Mouse (Mus musculus) MEL (cell line): ENCODE measurements around the gene Nkd1. TPM values are rescaled to one million over a fixed set of nuclear protein-coding genes. Genes with fewer than 3 reads are reported as not detected.

ENCODE experiments used
- DNase-seq: peaks from one replicate; pipeline ENCODE4 v3.0.0; 2011; ENCODE audit warnings: low read depth, low spot score
- H3K27ac ChIP-seq: 2 replicates; pipeline ENCODE4 v1.5.1; 2012; ENCODE audit warnings: low read depth, mild to moderate bottlenecking, control low read depth, low read length, moderate library complexity; ENCODE audit not compliant: control insufficient read depth
- H3K27me3 ChIP-seq, 2 experiments: fragments of 150-350 bp in 1 of 2; sonication (generic) in 1 of 2; 2 replicates each; pipeline ENCODE4 v1.6.1; 2012; ENCODE audit warnings: low read length in 2 of 2, mild to moderate bottlenecking in 2 of 2, improper control_type of control experiment in 1 of 2, moderate library complexity in 1 of 2; ENCODE audit not compliant: insufficient read depth in 2 of 2, control insufficient read depth in 1 of 2
- H3K36me3 ChIP-seq, 2 experiments: 2 replicates each; pipeline ENCODE4 v1.6.1; 2012 to 2014; ENCODE audit warnings: low read length in 2 of 2, improper control_type of control experiment in 1 of 2, inconsistent platforms in 1 of 2, mild to moderate bottlenecking in 1 of 2; ENCODE audit not compliant: insufficient read depth in 2 of 2, control insufficient read depth in 1 of 2
- H3K4me1 ChIP-seq, 2 experiments: fragments of 150-350 bp in 1 of 2; sonication (generic) in 1 of 2; 2 replicates each; pipeline ENCODE4 v1.6.1; 2012; ENCODE audit warnings: low read length in 2 of 2, improper control_type of control experiment in 1 of 2, mild to moderate bottlenecking in 1 of 2; ENCODE audit not compliant: insufficient read depth in 2 of 2, control insufficient read depth in 1 of 2
- H3K4me3 ChIP-seq, 2 experiments: fragments of 150-350 bp in 1 of 2; sonication (generic) in 1 of 2; 2 replicates each; pipeline ENCODE4 v1.5.1; 2012; ENCODE audit warnings: low read depth in 2 of 2, low read length in 2 of 2, mild to moderate bottlenecking in 2 of 2, moderate library complexity in 2 of 2, control low read depth in 1 of 2, improper control_type of control experiment in 1 of 2; ENCODE audit not compliant: control insufficient read depth in 1 of 2, insufficient read depth in 1 of 2
- H3K79me2 ChIP-seq: 2 replicates; pipeline ENCODE4 v1.6.1; 2012; ENCODE audit warnings: mild to moderate bottlenecking, low read length, moderate library complexity; ENCODE audit not compliant: control insufficient read depth, poor library complexity, insufficient read depth
- H3K9ac ChIP-seq: 2 replicates; pipeline ENCODE4 v1.6.1; 2012; ENCODE audit warnings: low read depth, mild to moderate bottlenecking, control low read depth, low read length, moderate library complexity; ENCODE audit not compliant: control insufficient read depth, poor library complexity, severe bottlenecking
- H3K9me3 ChIP-seq: fragments of 150-350 bp; sonication (generic); replicated peaks from 2 replicates; pipeline ENCODE4 v1.6.1; 2012; ENCODE audit warnings: mild to moderate bottlenecking, low read length, improper control_type of control experiment, moderate library complexity; ENCODE audit not compliant: insufficient read depth
- BHLHE40 ChIP-seq: IDR thresholded peaks from 2 replicates; pipeline ENCODE4 v1.6.1; 2012; ENCODE audit warnings: low read depth, mild to moderate bottlenecking, inconsistent platforms, low read length, improper control_type of control experiment, borderline replicate concordance
- CHD1 ChIP-seq: IDR thresholded peaks from 2 replicates; pipeline ENCODE4 v1.6.1; 2012; ENCODE audit warnings: low read depth, mild to moderate bottlenecking, inconsistent platforms, low read length, improper control_type of control experiment
- CHD2 ChIP-seq: IDR thresholded peaks from 2 replicates; pipeline ENCODE4 v1.6.1; 2011; ENCODE audit warnings: low read length, improper control_type of control experiment
- ETS1 ChIP-seq: IDR thresholded peaks from 2 replicates; pipeline ENCODE4 v1.6.1; 2012; ENCODE audit warnings: low read depth, mild to moderate bottlenecking, inconsistent platforms, low read length, improper control_type of control experiment, moderate library complexity
- GABPA ChIP-seq: IDR thresholded peaks from 2 replicates; pipeline ENCODE4 v1.6.1; 2012; ENCODE audit warnings: low read depth, mild to moderate bottlenecking, inconsistent platforms, low read length, improper control_type of control experiment, moderate library complexity
- MEF2A ChIP-seq: IDR thresholded peaks from 2 replicates; pipeline ENCODE4 v1.6.1; 2014; ENCODE audit warnings: low read depth, mild to moderate bottlenecking, inconsistent platforms, low read length, improper control_type of control experiment; ENCODE audit not compliant: poor library complexity, insufficient replicate concordance, severe bottlenecking; ENCODE audit errors: extremely low read depth
- MYC ChIP-seq: IDR thresholded peaks from 2 replicates; pipeline ENCODE4 v1.6.1; 2011; ENCODE audit warnings: low read depth, mild to moderate bottlenecking, low read length, improper control_type of control experiment, moderate library complexity
- POLR2A ChIP-seq, 2 experiments: IDR thresholded peaks; 2 replicates each; pipeline ENCODE4 v1.6.1; 2011 to 2012; ENCODE audit warnings: low read length in 2 of 2, mild to moderate bottlenecking in 2 of 2, control low read depth in 1 of 2, improper control_type of control experiment in 1 of 2, low read depth in 1 of 2, moderate library complexity in 1 of 2; ENCODE audit not compliant: control insufficient read depth in 1 of 2, insufficient read depth in 1 of 2, poor library complexity in 1 of 2
- POLR2AphosphoS5 ChIP-seq: IDR thresholded peaks from 2 replicates; pipeline ENCODE4 v1.6.1; 2012; ENCODE audit warnings: low read depth, borderline replicate concordance, mild to moderate bottlenecking, inconsistent platforms, low read length, moderate library complexity, mixed read lengths
- RAD21 ChIP-seq: IDR thresholded peaks from 2 replicates; pipeline ENCODE4 v1.6.1; 2011; ENCODE audit warnings: mild to moderate bottlenecking, low read depth, low read length, improper control_type of control experiment
- RCOR1 ChIP-seq: IDR thresholded peaks from 2 replicates; pipeline ENCODE4 v1.6.1; 2012; ENCODE audit warnings: low read depth, mild to moderate bottlenecking, inconsistent platforms, low read length, improper control_type of control experiment
- SMC3 ChIP-seq: IDR thresholded peaks from 2 replicates; pipeline ENCODE4 v1.6.1; 2011; ENCODE audit warnings: low read depth, low read length, improper control_type of control experiment
- TAL1 ChIP-seq: IDR thresholded peaks from 2 replicates; pipeline ENCODE4 v1.6.1; 2012; ENCODE audit warnings: mild to moderate bottlenecking, inconsistent platforms, low read length, moderate library complexity, mixed read lengths
- TBP ChIP-seq: IDR thresholded peaks from 2 replicates; pipeline ENCODE4 v1.8.0; 2011; ENCODE audit warnings: low read depth, low read length, improper control_type of control experiment
- UBTF ChIP-seq: IDR thresholded peaks from 2 replicates; pipeline ENCODE4 v1.6.1; 2012; ENCODE audit warnings: low read depth, mild to moderate bottlenecking, inconsistent platforms, low read length, improper control_type of control experiment, moderate library complexity, borderline replicate concordance; ENCODE audit not compliant: insufficient read depth
- USF1 ChIP-seq: IDR thresholded peaks from 2 replicates; pipeline ENCODE4 v1.6.1; 2014; ENCODE audit warnings: low read depth, mild to moderate bottlenecking, inconsistent platforms, low read length, improper control_type of control experiment, moderate library complexity
- ZKSCAN1 ChIP-seq: IDR thresholded peaks from 2 replicates; pipeline ENCODE4 v1.6.1; 2012; ENCODE audit warnings: low read depth, mild to moderate bottlenecking, inconsistent platforms, low read length, improper control_type of control experiment, moderate library complexity
- ZNF384 ChIP-seq: IDR thresholded peaks from 2 replicates; pipeline ENCODE4 v1.6.1; 2012; ENCODE audit warnings: low read depth, mild to moderate bottlenecking, inconsistent platforms, low read length, improper control_type of control experiment
- polyA plus RNA-seq, 2 experiments: library from polyadenylated mRNA; stranded (reverse) in 1 of 2; unstranded in 1 of 2; fragments of >175 nt in 1 of 2; fragments of >200 nt in 1 of 2; gene quantifications; 2 replicates each; pipeline versions ENCODE4 v1.2.1 to v1.2.4; 2012; ENCODE audit warnings: low replicate concordance in 2 of 2, low read depth in 1 of 2; ENCODE audit not compliant: insufficient read length in 2 of 2, insufficient read depth in 1 of 2, missing spikeins in 1 of 2
- total RNA-seq: library from RNA; depleted of rRNA; stranded (reverse); fragments of 300-350 nt; gene quantifications from 2 replicates; pipeline ENCODE4 v1.2.3, GENCODE M21; 2012

Nkd1 gene
- total and polyA plus RNA-seq, 3 experiments, result not detected

DNA sequence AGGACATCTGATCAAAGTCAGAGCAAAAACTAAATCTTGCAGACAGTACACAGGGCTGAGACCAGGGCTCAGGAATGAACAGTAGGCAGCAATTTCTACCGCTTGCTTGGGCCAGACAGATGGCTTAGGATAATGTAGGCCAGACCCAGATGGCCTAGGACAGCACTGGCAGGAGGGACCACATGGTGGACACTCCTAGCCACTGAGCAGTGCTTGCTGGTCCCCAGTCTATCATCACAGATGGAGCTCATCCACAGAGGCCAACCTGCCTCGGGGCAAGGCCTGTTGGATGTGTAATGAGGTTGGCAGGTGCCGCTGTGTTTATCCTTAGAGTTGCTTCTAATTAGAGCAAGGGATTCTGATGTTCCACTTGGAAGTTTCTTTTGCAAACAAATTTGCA lies 102.2 kb downstream of the Nkd1 start:
- no peaks in the 10 kb centered on the region; a peak in 1 of 4 replicates for H3K36me3 ChIP-seq
- H3K27me3 ChIP-seq, result no peaks in the 10 kb centered on the region; a peak in 1 of 4 replicates
- no peak for DNase-seq
- H3K27ac ChIP-seq, result no peak overlapping the region
- H3K9me3 ChIP-seq, result no peaks in the 10 kb centered on the region
- no peak overlapping the region for H3K4me3 ChIP-seq
- no peaks in the 10 kb centered on the region for H3K4me1 ChIP-seq
- TF ChIP-seq SMC3, result no peak
- no peak for TF ChIP-seq UBTF
- no peak for TF ChIP-seq CHD2
- TF ChIP-seq RCOR1, result no peak
- TF ChIP-seq MYC, result no peak
- TF ChIP-seq ZNF384, result no peak
- TF ChIP-seq BHLHE40, result no peak
- TF ChIP-seq MEF2A, result no peak
- TF ChIP-seq TAL1, result no peak
- no peak for TF ChIP-seq ZKSCAN1
- TF ChIP-seq TBP, result no peak
- no peak for TF ChIP-seq ETS1
- TF ChIP-seq GABPA, result no peak
- no peak for TF ChIP-seq POLR2A (IDR thresholded peaks at IDR 0.05; ENCODE audit: control insufficient read depth in 1 of 2, insufficient read depth in 1 of 2, low read depth in 1 of 2, low read length in 2 of 2, poor library complexity in 1 of 2)
- TF ChIP-seq RAD21, result no peak
- no peak for TF ChIP-seq CHD1
- TF ChIP-seq POLR2AphosphoS5, result no peak
- H3K79me2 ChIP-seq, result no peaks in the 10 kb centered on the region
- H3K9ac ChIP-seq, result no peak overlapping the region

DNA sequence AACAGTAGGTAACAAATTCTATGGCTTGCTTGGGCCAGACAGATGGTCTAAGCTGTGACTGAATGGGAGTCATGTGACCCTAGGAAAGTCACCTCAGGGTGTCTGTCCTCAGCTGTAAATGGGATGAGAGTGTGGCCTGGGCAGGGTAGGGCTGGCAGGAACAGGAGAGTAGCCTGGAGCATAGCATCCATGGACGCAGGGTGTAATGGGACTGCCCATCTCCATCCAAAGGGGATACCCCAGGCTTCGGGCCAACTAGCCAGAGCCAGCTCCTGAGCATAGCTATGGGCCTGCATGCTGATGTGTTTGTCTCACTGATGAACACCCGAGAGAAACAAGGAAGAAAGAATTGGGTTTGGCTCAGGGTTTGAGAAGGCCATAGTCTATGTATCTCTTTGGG lies 103.1 kb downstream of the Nkd1 start:
- H3K4me1 ChIP-seq, result no peaks in the 10 kb centered on the region
- H3K79me2 ChIP-seq, result no peaks in the 10 kb centered on the region
- H3K36me3 ChIP-seq, result no peaks in the 10 kb centered on the region; a peak in 1 of 4 replicates
- TF ChIP-seq TAL1 (no peak), USF1 (0 out of 2 replicates have a peak, but pooled peaks have one; percentile 11), ZKSCAN1 (no peak)
- H3K27me3 ChIP-seq, result no peaks in the 10 kb centered on the region; a peak in 1 of 4 replicates
- H3K9ac ChIP-seq, result no peak overlapping the region
- no peaks in the 10 kb centered on the region for H3K9me3 ChIP-seq
- H3K27ac ChIP-seq, result no peak overlapping the region
- no peak for DNase-seq
- H3K4me3 ChIP-seq, result no peak overlapping the region
